Mouse (Mus musculus) embryonic facial prominence, embryonic 15.5 days (tissue): ENCODE measurements around the gene Coq9. TPM values are rescaled to one million over a fixed set of nuclear protein-coding genes. Genes with fewer than 3 reads are reported as not detected.
"Not testable (repeated sequence)": the region's sequence is repeated elsewhere in the genome, so short reads cannot be mapped to it uniquely, and the experiment has no call there.

ENCODE experiments used
- ATAC-seq: fragments of 200-750 bp; cut with Nextera tagmentation; 2 replicates; pipeline ENCODE4 v1.8.0; 2017; ENCODE audit warnings: low read depth, moderate TSS enrichment; ENCODE audit not compliant: insufficient number of reproducible peaks, low FRiP score, low TSS enrichment
- H3K27ac ChIP-seq: fragments of 300-500 bp; sonication (generic); replicated peaks from 2 replicates; pipeline ENCODE4 v1.5.1; 2015; ENCODE audit warnings: mild to moderate bottlenecking, inconsistent platforms
- H3K27me3 ChIP-seq: fragments of 300-500 bp; sonication (generic); 2 replicates; pipeline ENCODE4 v1.6.1; 2015; ENCODE audit warnings: inconsistent platforms
- H3K36me3 ChIP-seq: fragments of 300-500 bp; sonication (generic); 2 replicates; pipeline ENCODE4 v1.6.1; 2015; ENCODE audit warnings: mild to moderate bottlenecking, inconsistent platforms
- H3K4me1 ChIP-seq: fragments of 300-500 bp; sonication (generic); 2 replicates; pipeline ENCODE4 v1.6.1; 2015; ENCODE audit warnings: inconsistent platforms
- H3K4me2 ChIP-seq: fragments of 300-500 bp; sonication (generic); replicated peaks from 2 replicates; pipeline ENCODE4 v1.6.1; 2015; ENCODE audit warnings: mild to moderate bottlenecking, inconsistent platforms
- H3K4me3 ChIP-seq: fragments of 300-500 bp; sonication (generic); replicated peaks from 2 replicates; pipeline ENCODE4 v1.5.1; 2015; ENCODE audit warnings: mild to moderate bottlenecking, inconsistent platforms
- H3K9ac ChIP-seq: fragments of 300-500 bp; sonication (generic); 2 replicates; pipeline ENCODE4 v1.6.1; 2015; ENCODE audit warnings: inconsistent platforms
- H3K9me3 ChIP-seq: fragments of 300-500 bp; sonication (generic); replicated peaks from 2 replicates; pipeline ENCODE4 v1.6.1; 2016; ENCODE audit warnings: inconsistent platforms
- WGBS: fragments of 180-500 bp; shearing (Covaris S2); methylation state at CpG from one replicate; pipeline ENCODE4 v1.1.7; 2015; 5-methylcytosine and 5-hydroxymethylcytosine counted together
- polyA plus RNA-seq: library from polyadenylated mRNA; unstranded; fragments of >200 nt; fragmentation: Nextera tagmentation; extraction: Ambion mirVana; gene quantifications from 2 replicates; pipeline ENCODE4 v1.2.1, GENCODE M21; 2015

Gene Coq9
- polyA plus RNA-seq, 1 experiment from 2014 or later = 80.7 TPM

GRCm38 (mm10) chr8:94822637-94823560 is 15.2 kb upstream of the Coq9 start:
- H3K27me3 ChIP-seq = no peaks in the 10 kb centered on the region
- H3K4me1 ChIP-seq = 0 out of 2 replicates have a peak, but pooled peaks cover 5% of the 10 kb centered on the region
- H3K4me2 ChIP-seq = no peak overlapping the region
- WGBS = 76% methylated on average over 23 of the region's 23 CpGs
- H3K27ac ChIP-seq = no peak overlapping the region
- H3K9ac ChIP-seq = no peak overlapping the region
- H3K9me3 ChIP-seq = no peaks in the 10 kb centered on the region
- ATAC-seq = no peak
- H3K4me3 ChIP-seq = no peak overlapping the region
- peaks cover 49% of the 10 kb centered on the region for H3K36me3 ChIP-seq

GRCm38 (mm10) chr8:94825170-94825569 is 13.0 kb upstream of the Coq9 start:
- 85% methylated on average over 6 of the region's 6 CpGs for WGBS
- H3K27ac ChIP-seq = no peak overlapping the region
- no peaks in the 10 kb centered on the region for H3K9me3 ChIP-seq
- no peak for ATAC-seq
- H3K27me3 ChIP-seq = no peaks in the 10 kb centered on the region
- 0 out of 2 replicates have a peak, but pooled peaks cover 5% of the 10 kb centered on the region for H3K4me1 ChIP-seq
- peaks cover 55% of the 10 kb centered on the region for H3K36me3 ChIP-seq
- no peak overlapping the region for H3K9ac ChIP-seq
- H3K4me3 ChIP-seq = no peak overlapping the region
- H3K4me2 ChIP-seq = no peak overlapping the region

- H3K9me3 ChIP-seq = no peaks in the 10 kb centered on the region
- H3K4me1 ChIP-seq = 0 out of 2 replicates have a peak, but pooled peaks cover 5% of the 10 kb centered on the region
- no peak overlapping the region for H3K9ac ChIP-seq
- 90% methylated on average over 5 of the region's 5 CpGs for WGBS
- H3K36me3 ChIP-seq = peaks cover 64% of the 10 kb centered on the region
- H3K4me2 ChIP-seq = no peak overlapping the region
- ATAC-seq = no peak
- no peak overlapping the region for H3K4me3 ChIP-seq
- no peak overlapping the region for H3K27ac ChIP-seq
- H3K27me3 ChIP-seq = no peaks in the 10 kb centered on the region
Measured at GRCm38 (mm10) chr8:94826210-94826609, 11.9 kb upstream of the Coq9 start.

- 83% methylated on average over 6 of the region's 6 CpGs for WGBS
- H3K36me3 ChIP-seq = peaks cover 64% of the 10 kb centered on the region
- no peak overlapping the region for H3K9ac ChIP-seq
- no peaks in the 10 kb centered on the region for H3K4me1 ChIP-seq
- no peak overlapping the region for H3K27ac ChIP-seq
- no peak overlapping the region for H3K4me2 ChIP-seq
- no peak for ATAC-seq
- no peaks in the 10 kb centered on the region for H3K27me3 ChIP-seq
- no peak overlapping the region for H3K4me3 ChIP-seq
- H3K9me3 ChIP-seq = no peaks in the 10 kb centered on the region
Measured at GRCm38 (mm10) chr8:94828284-94828683, 9.8 kb upstream of the Coq9 start.

- peaks cover 24% of the 10 kb centered on the region for H3K36me3 ChIP-seq
- H3K4me3 ChIP-seq, H3K27ac ChIP-seq, ATAC-seq, H3K27me3 ChIP-seq, H3K9ac ChIP-seq, H3K4me2 ChIP-seq, H3K9me3 ChIP-seq: not testable (repeated sequence)
- 67% methylated on average over 7 of the region's 7 CpGs for WGBS
- H3K4me1 ChIP-seq = peaks cover 14% of the 10 kb centered on the region
Measured at GRCm38 (mm10) chr8:94833901-94834405, 4.2 kb upstream of the Coq9 start.

GRCm38 (mm10) chr8:94835751-94836150 is 2.4 kb upstream of the Coq9 start:
- Histone ChIP-seq H3K36me3 (peaks cover 15% of the 10 kb centered on the region), H3K4me1 (peaks cover 18% of the 10 kb centered on the region)
- H3K9me3 ChIP-seq, H3K4me2 ChIP-seq, H3K27ac ChIP-seq, H3K27me3 ChIP-seq, H3K9ac ChIP-seq, H3K4me3 ChIP-seq, ATAC-seq: not testable (repeated sequence)
- WGBS = 94% methylated on average over 13 of the region's 13 CpGs

- H3K36me3 ChIP-seq = peaks cover 8% of the 10 kb centered on the region
- peaks cover 18% of the 10 kb centered on the region for H3K4me1 ChIP-seq
- WGBS = 53% methylated on average over 11 of the region's 11 CpGs
- no peak overlapping the region for H3K27ac ChIP-seq
- H3K27me3 ChIP-seq = no peaks in the 10 kb centered on the region
- peak overlapping the region; percentile 83 for H3K4me2 ChIP-seq
- H3K9ac ChIP-seq = peak overlapping the region; percentile 79; the same call in 1 of the 2 replicates
- no peaks in the 10 kb centered on the region for H3K9me3 ChIP-seq
- ATAC-seq = no peak
- peak overlapping the region; percentile 85 for H3K4me3 ChIP-seq
Measured at GRCm38 (mm10) chr8:94836456-94837240, 1.5 kb upstream of the Coq9 start.

GRCm38 (mm10) chr8:94838600-94838999 is 479 bp downstream of the Coq9 start:
- no peaks in the 10 kb centered on the region for H3K27me3 ChIP-seq
- H3K36me3 ChIP-seq = peaks cover 9% of the 10 kb centered on the region; the same call in 1 of the 2 replicates
- peak overlapping the region; percentile 88 for H3K9ac ChIP-seq
- H3K27ac ChIP-seq = peak overlapping the region; percentile 93
- no peaks in the 10 kb centered on the region for H3K9me3 ChIP-seq
- peaks cover 18% of the 10 kb centered on the region for H3K4me1 ChIP-seq
- peak overlapping the region; percentile 85 for H3K4me3 ChIP-seq
- H3K4me2 ChIP-seq = peak overlapping the region; percentile 83
- ATAC-seq = peak; percentile 55
- 0% methylated on average over 24 of the region's 24 CpGs for WGBS

GRCm38 (mm10) chr8:94841183-94841582 is 3.1 kb downstream of the Coq9 start:
- Histone ChIP-seq H3K4me1 (peaks cover 18% of the 10 kb centered on the region), H3K27me3 (no peaks in the 10 kb centered on the region), H3K9ac (no peak overlapping the region), H3K4me3 (no peak overlapping the region), H3K9me3 (no peaks in the 10 kb centered on the region), H3K27ac (no peak overlapping the region), H3K36me3 (peaks cover 32% of the 10 kb centered on the region), H3K4me2 (no peak overlapping the region)
- no peak for ATAC-seq
- WGBS = 54% methylated on average over 2 of the region's 2 CpGs

- Histone ChIP-seq H3K36me3 (peaks cover 83% of the 10 kb centered on the region), H3K4me1 (no peaks in the 10 kb centered on the region), H3K27ac (no peak overlapping the region), H3K27me3 (no peaks in the 10 kb centered on the region), H3K4me2 (no peak overlapping the region), H3K9me3 (no peaks in the 10 kb centered on the region), H3K4me3 (no peak overlapping the region), H3K9ac (no peak overlapping the region)
- 92% methylated on average over 5 of the region's 5 CpGs for WGBS
- no peak for ATAC-seq
Measured at GRCm38 (mm10) chr8:94850049-94850448, 11.9 kb downstream of the Coq9 start.

- not testable (repeated sequence) for H3K4me3 ChIP-seq, H3K27me3 ChIP-seq, H3K27ac ChIP-seq, ATAC-seq, H3K4me2 ChIP-seq, H3K9me3 ChIP-seq, H3K9ac ChIP-seq
- H3K4me1 ChIP-seq = peaks cover 16% of the 10 kb centered on the region
- H3K36me3 ChIP-seq = peaks cover 49% of the 10 kb centered on the region
- WGBS = 85% methylated on average over 11 of the region's 11 CpGs
Measured at GRCm38 (mm10) chr8:94854761-94855160, 16.6 kb downstream of the Coq9 start.
